Mouse (Mus musculus) liver, adult 2 months (tissue): Measurements from ENCODE around the gene Myh9.

Experiments
- CTCF ChIP-seq: fragments of 200-500 bp; IDR thresholded peaks from 2 replicates; pipeline ENCODE4 v1.5.1; 2011; ENCODE audit warnings: low read depth, low read length, control low read depth
- POLR2A ChIP-seq: fragments of 200-500 bp; IDR thresholded peaks from 2 replicates; pipeline ENCODE4 v1.6.1; 2011; ENCODE audit warnings: low read length, control low read depth; ENCODE audit not compliant: insufficient read depth; ENCODE audit errors: extremely low read depth

DNA sequence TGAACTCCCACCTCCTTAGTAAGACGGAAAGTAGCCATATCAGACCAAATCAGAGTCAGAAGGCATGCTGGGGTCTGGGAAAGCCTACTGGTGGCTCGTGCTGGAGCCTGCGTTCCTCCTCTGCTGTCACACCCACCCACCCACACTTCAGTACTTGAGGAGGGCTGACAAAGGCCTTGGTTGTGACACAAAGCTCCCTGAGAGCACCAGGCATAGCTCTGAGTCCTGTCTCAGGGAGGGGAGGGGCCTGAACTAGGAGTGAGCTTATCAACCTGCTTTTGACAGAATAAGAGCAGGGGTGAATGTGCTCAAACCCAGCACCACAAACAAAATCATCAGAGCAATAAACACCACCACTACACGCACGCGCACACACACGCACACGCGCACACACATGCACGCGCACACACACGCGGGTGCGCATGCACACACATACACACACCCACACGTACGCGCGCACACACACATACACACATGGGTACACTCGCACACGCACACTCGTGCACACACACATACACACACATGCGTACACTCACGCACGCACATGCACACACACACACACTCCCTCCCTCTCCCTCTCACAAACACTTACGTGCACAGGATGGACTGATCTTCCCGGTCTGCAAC is 45.5 kb downstream of the Myh9 start:
- no peak for TF ChIP-seq POLR2A
- TF ChIP-seq CTCF = no peak
